Mouse (Mus musculus) limb, embryonic 10.5 days (tissue): ENCODE measurements at regions not wholly inside any gene's neighbourhood (a gene's known extent, or its start where the extent isn't known, plus 50 kb on each side); places are given as distances from the start of the nearest gene placed in this dataset.
"Not testable (repeated sequence)": the region's sequence is repeated elsewhere in the genome, so short reads cannot be mapped to it uniquely, and the experiment has no call there.

ENCODE experiments used
- DNase-seq: peaks from one replicate; pipeline ENCODE4 v3.0.0-alpha.2; 2017; ENCODE audit warnings: low spot score
- H3K27ac ChIP-seq: fragments of 300-500 bp; sonication (generic); 2 replicates; pipeline ENCODE4 v1.5.1; 2016; ENCODE audit warnings: mild to moderate bottlenecking
- H3K27me3 ChIP-seq: fragments of 300-500 bp; sonication (generic); 2 replicates; pipeline ENCODE4 v1.6.1; 2016; ENCODE audit warnings: low read depth, mild to moderate bottlenecking; ENCODE audit not compliant: poor library complexity, severe bottlenecking
- H3K36me3 ChIP-seq: fragments of 300-500 bp; sonication (generic); 2 replicates; pipeline ENCODE4 v1.6.1; 2016; ENCODE audit warnings: mild to moderate bottlenecking, moderate library complexity
- H3K4me1 ChIP-seq: fragments of 300-500 bp; sonication (generic); 2 replicates; pipeline ENCODE4 v1.6.1; 2016
- H3K4me3 ChIP-seq: fragments of 300-500 bp; sonication (generic); 2 replicates; pipeline ENCODE4 v1.5.1; 2016; ENCODE audit warnings: mild to moderate bottlenecking, moderate library complexity
- H3K9me3 ChIP-seq: fragments of 300-500 bp; sonication (generic); replicated peaks from 2 replicates; pipeline ENCODE4 v1.6.1; 2016; ENCODE audit warnings: mild to moderate bottlenecking
- WGBS: fragments of 180-500 bp; shearing (Covaris S2); methylation state at CpG from one replicate; pipeline ENCODE4 v1.1.7; 2016; 5-methylcytosine and 5-hydroxymethylcytosine counted together

- Histone ChIP-seq H3K4me3 (no peak overlapping the region), H3K27me3 (no peaks in the 10 kb centered on the region), H3K9me3 (no peaks in the 10 kb centered on the region), H3K27ac (no peak overlapping the region), H3K4me1 (no peaks in the 10 kb centered on the region), H3K36me3 (no peaks in the 10 kb centered on the region)
- WGBS: 72% methylated on average over 8 of the region's 8 CpGs
- no peak for DNase-seq
Observed at GRCm38 (mm10) chr2:72662979-72663780, 187.2 kb downstream of the Cdca7 start.

GRCm38 (mm10) chr2:72667396-72667795 lies 191.4 kb downstream of the Cdca7 start:
- not testable (repeated sequence) for H3K27ac ChIP-seq, DNase-seq, H3K27me3 ChIP-seq, H3K36me3 ChIP-seq, H3K4me3 ChIP-seq, H3K4me1 ChIP-seq, H3K9me3 ChIP-seq
- WGBS: 96% methylated on average over 16 of the region's 16 CpGs

- no peak for DNase-seq
- H3K4me1 ChIP-seq: peaks cover 20% of the 10 kb centered on the region
- H3K4me3 ChIP-seq: no peak overlapping the region
- H3K27me3 ChIP-seq: no peaks in the 10 kb centered on the region
- H3K36me3 ChIP-seq: no peaks in the 10 kb centered on the region
- H3K9me3 ChIP-seq: no peaks in the 10 kb centered on the region
- H3K27ac ChIP-seq: no peak overlapping the region
- WGBS: 56% methylated on average over 13 of the region's 13 CpGs
Observed at GRCm38 (mm10) chr2:72672908-72673901, 197.2 kb downstream of the Cdca7 start.

- Histone ChIP-seq H3K27me3 (no peaks in the 10 kb centered on the region), H3K4me1 (peaks cover 20% of the 10 kb centered on the region), H3K9me3 (no peaks in the 10 kb centered on the region), H3K36me3 (no peaks in the 10 kb centered on the region), H3K27ac (no peak overlapping the region), H3K4me3 (no peak overlapping the region)
- no peak for DNase-seq
- WGBS: 8% methylated on average over 4 of the region's 4 CpGs
Observed at GRCm38 (mm10) chr2:72674229-72674628, 198.3 kb downstream of the Cdca7 start.

- 72% methylated on average over 6 of the region's 6 CpGs for WGBS
- no peaks in the 10 kb centered on the region for H3K27me3 ChIP-seq
Observed at GRCm38 (mm10) chr2:72674856-72675440, 199.0 kb downstream of the Cdca7 start.

GRCm38 (mm10) chr2:72677731-72678130 lies 201.8 kb downstream of the Cdca7 start:
- Histone ChIP-seq H3K27me3 (no peaks in the 10 kb centered on the region), H3K4me1 (peaks cover 20% of the 10 kb centered on the region), H3K9me3 (no peaks in the 10 kb centered on the region), H3K27ac (no peak overlapping the region), H3K36me3 (no peaks in the 10 kb centered on the region), H3K4me3 (no peak overlapping the region)
- DNase-seq: no peak
- WGBS: 91% methylated on average over 8 of the region's 8 CpGs

More at GRCm38 (mm10) chr2:72674856-72675440, 199.0 kb downstream of the Cdca7 start:
- H3K4me1 ChIP-seq: peaks cover 20% of the 10 kb centered on the region
- no peaks in the 10 kb centered on the region for H3K36me3 ChIP-seq
- DNase-seq: no peak
- no peak overlapping the region; the same call in 1 of the 2 replicates for H3K27ac ChIP-seq
- H3K4me3 ChIP-seq: no peak overlapping the region
- H3K9me3 ChIP-seq: no peaks in the 10 kb centered on the region

GRCm38 (mm10) chr2:72688031-72688430 lies 212.1 kb downstream of the Cdca7 start:
- Histone ChIP-seq H3K27me3 (no peaks in the 10 kb centered on the region), H3K36me3 (no peaks in the 10 kb centered on the region), H3K9me3 (no peaks in the 10 kb centered on the region), H3K27ac (no peak overlapping the region), H3K4me1 (no peaks in the 10 kb centered on the region), H3K4me3 (no peak overlapping the region)
- no peak for DNase-seq
- 77% methylated on average over 4 of the region's 4 CpGs for WGBS

- Histone ChIP-seq H3K4me1 (peaks cover 23% of the 10 kb centered on the region), H3K27ac (peak overlapping the region; percentile 19; the same call in 1 of the 2 replicates), H3K27me3 (no peaks in the 10 kb centered on the region), H3K4me3 (no peak overlapping the region), H3K9me3 (no peaks in the 10 kb centered on the region), H3K36me3 (no peaks in the 10 kb centered on the region)
- no peak for DNase-seq
- WGBS: 75% methylated on average over 1 of the region's 1 CpGs
Observed at GRCm38 (mm10) chr2:72701081-72701480, 225.1 kb downstream of the Cdca7 start.

GRCm38 (mm10) chr2:72703238-72703637 lies 227.3 kb downstream of the Cdca7 start:
- Histone ChIP-seq H3K36me3 (no peaks in the 10 kb centered on the region), H3K4me1 (peaks cover 23% of the 10 kb centered on the region), H3K27ac (peak overlapping the region; percentile 63), H3K9me3 (no peaks in the 10 kb centered on the region), H3K4me3 (no peak overlapping the region), H3K27me3 (no peaks in the 10 kb centered on the region)
- no peak for DNase-seq
- 81% methylated on average over 11 of the region's 11 CpGs for WGBS

GRCm38 (mm10) chr2:72707676-72708659 lies 232.0 kb downstream of the Cdca7 start:
- Histone ChIP-seq H3K36me3 (no peaks in the 10 kb centered on the region), H3K27me3 (no peaks in the 10 kb centered on the region), H3K4me1 (peaks cover 16% of the 10 kb centered on the region), H3K27ac (no peak overlapping the region), H3K4me3 (no peak overlapping the region), H3K9me3 (no peaks in the 10 kb centered on the region)
- DNase-seq: no peak
- 86% methylated on average over 13 of the region's 13 CpGs for WGBS

GRCm38 (mm10) chr2:72716931-72717330 lies 241.0 kb downstream of the Cdca7 start:
- no peaks in the 10 kb centered on the region for H3K27me3 ChIP-seq
- H3K4me3 ChIP-seq: no peak overlapping the region
- peaks cover 5% of the 10 kb centered on the region; the same call in 1 of the 2 replicates for H3K4me1 ChIP-seq
- no peak overlapping the region for H3K27ac ChIP-seq
- no peaks in the 10 kb centered on the region for H3K9me3 ChIP-seq
- H3K36me3 ChIP-seq: no peaks in the 10 kb centered on the region
- 91% methylated on average over 4 of the region's 4 CpGs for WGBS
- DNase-seq: no peak

- H3K4me1 ChIP-seq: no peaks in the 10 kb centered on the region; the same call in 1 of the 2 replicates
- H3K27ac ChIP-seq: no peak overlapping the region
- 62% methylated on average over 3 of the region's 3 CpGs for WGBS
- H3K4me3 ChIP-seq: no peak overlapping the region
- H3K27me3 ChIP-seq: 0 out of 2 replicates have a peak, but pooled peaks cover 3% of the 10 kb centered on the region
- no peaks in the 10 kb centered on the region for H3K9me3 ChIP-seq
- peak; percentile 55 for DNase-seq
- no peaks in the 10 kb centered on the region for H3K36me3 ChIP-seq
Observed at GRCm38 (mm10) chr2:72728699-72729098, 251.5 kb downstream of the Sp3 start.
